Mouse (Mus musculus) thymus, adult 18-20 months (tissue): Measurements from ENCODE around the gene Zfp868.
"Not testable (repeated sequence)": the region's sequence is repeated elsewhere in the genome, so short reads cannot be mapped to it uniquely, and the experiment has no call there.

ENCODE experiments used
- DNase-seq, 2 experiments: peaks; one replicate each; pipeline ENCODE4 v3.0.0; 2022; ENCODE audit warnings: mixed read lengths in 2 of 2

Zfp868 gene

DNA sequence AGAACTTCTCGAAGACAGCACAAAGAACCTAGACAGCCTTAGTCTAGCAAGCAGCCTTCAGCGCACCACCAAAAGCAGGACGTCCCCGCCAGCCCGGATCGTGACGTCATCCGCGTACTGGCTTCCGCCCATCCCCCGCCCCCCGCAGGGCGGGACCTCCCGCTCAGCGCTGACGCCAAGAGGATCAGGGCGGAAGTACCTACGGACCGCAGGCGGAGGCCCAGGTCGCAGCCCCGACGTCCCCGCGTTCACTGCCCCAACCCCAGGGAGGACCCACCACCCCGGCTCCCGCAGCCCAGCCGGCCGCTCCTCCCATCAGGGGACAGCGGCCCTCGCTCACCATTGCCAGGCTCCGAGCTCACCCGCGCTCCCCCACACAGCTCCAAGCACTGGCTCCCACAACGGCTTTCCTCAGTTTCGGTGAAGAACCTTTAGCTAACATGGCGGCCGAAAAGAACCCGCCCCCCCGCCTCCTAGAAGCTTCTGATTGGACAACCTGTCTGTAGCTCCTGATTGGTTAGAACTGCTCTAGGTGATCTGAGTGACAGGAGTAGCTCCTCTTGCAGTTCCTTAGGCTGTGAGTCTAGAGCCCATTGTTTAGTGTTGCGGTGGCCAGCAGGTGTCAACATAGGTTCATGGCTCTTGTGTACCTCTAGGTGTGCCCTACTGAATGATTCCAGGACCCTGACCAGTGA lies at the start of gene Zfp868:
Zfp868 (minus strand) TSS at position 454 of the 695 bp plus-strand sequence.
- peak; percentile 96 to 97 for DNase-seq

- DNase-seq = not testable (repeated sequence)
Measured at GRCm38 (mm10) chr8:69665051-69665450, 39.7 kb upstream of the Zfp868 start.

DNA sequence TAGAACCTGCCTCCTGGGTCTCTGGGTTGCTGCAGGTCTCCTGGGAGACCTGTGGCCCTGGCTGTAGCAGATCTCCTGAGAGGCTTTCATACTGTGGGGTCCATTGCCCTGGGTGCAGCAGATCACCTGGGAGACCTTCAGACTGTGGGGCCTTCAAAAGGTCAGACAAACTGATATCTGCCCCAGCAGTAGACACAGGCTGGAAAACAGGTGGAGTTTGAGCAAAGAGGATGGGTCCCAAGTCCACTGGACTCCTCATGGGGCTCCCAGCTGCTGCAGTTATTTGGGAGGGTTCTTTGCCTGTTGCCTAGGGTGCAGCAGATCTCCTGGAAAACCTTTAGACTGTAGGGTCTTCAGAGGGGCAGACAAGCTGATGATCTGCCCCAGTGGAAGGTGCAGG lies 35.9 kb upstream of the Zfp868 start:
- no peak for DNase-seq

GRCm38 (mm10) chr8:69654358-69654981 lies 29.1 kb upstream of the Zfp868 start, which contains the start of gene Zfp964:
Zfp964 (plus strand) TSS chr8:69654479.
- peak; percentile 75 to 77 for DNase-seq

DNA sequence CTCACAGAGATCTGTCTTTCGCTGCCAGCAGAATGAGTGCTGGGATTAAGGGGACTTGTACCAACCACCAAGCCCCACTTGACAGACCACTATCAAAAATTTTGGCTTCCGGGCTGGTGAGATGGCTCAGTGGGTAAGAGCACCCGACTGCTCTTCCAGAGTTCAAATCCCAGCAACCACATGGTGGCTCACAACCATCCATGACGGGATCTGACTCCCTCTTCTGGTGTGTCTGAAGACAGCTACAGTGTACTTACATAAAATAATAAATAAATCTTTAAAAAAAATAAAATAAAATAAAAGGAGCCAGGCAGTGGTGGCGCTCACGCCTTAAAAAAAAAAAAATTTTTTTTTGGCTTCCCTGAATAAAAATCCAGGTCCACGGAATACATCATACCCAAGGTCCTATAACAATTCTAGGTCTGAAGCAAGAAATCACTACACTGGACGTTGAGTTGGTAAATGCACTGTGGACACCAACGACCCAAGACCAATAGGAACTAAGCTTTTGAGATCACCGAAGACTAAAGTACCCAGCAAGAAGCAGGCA lies 28.5 kb upstream of the Zfp868 start:
- no peak for DNase-seq

GRCm38 (mm10) chr8:69618078-69618477 lies 7.3 kb downstream of the Zfp868 start:
- no peak for DNase-seq

DNA sequence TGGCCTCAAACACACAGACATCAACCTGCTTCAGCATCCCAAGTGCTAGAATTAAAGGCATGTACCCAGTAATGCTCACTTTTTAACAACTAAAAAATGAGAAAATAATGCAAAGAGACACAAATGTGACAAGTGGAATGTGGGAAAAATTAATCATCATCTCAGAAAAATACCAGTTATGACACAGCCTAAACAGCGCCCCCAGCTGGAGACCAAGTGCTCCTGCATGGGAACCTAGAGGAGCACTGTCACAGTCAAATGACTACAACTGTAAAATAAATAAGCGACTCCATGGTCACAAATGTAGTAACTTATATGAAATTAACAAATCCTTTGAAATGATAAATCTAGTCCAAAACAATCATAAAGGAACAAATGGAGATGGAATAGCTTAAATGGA lies 10.7 kb downstream of the Zfp868 start:
- no peak for DNase-seq

- not testable (repeated sequence) for DNase-seq
Measured at GRCm38 (mm10) chr8:69597598-69597997, 27.8 kb downstream of the Zfp868 start.

DNA sequence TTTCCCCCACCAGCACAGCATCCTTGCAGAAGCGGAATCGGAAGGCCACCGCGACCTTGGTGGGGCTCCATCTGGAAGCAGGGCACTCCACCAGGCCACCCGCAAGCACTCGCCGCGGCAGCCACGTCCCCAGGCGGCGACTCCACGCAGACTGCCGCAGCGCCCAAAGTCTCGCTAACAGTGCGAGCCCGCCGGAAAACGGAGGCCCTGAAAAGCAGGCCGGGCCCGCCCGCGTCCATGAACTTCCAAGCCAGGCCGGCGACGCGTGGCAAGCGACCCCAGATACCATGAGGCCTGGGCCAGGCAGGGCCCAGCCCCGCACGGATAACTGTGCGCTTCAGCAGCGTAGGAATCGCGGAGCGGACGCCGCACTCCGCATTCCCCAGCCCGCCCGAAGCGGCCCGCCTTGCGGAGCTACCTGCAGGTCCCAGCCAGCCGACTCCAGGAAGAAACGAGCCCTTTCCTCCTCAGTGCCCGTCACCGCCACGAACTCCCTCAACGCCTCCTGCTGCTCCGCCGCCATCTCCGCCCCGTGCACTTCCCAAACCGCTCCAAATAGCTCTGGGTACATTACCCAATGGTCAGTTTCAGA lies 40.6 kb downstream of the Zfp868 start:
- DNase-seq = no peak

- not testable (repeated sequence) for DNase-seq
Measured at GRCm38 (mm10) chr8:69584201-69584600, 41.1 kb downstream of the Zfp868 start.
